Mouse (Mus musculus) leukemia stem cell, adult 10-12 weeks (primary cell): Measurements from ENCODE around the gene Cntfr. TPM values are rescaled to one million over a fixed set of nuclear protein-coding genes. Genes with fewer than 3 reads are reported as not detected.

Source experiments
- polyA plus RNA-seq: library from polyadenylated mRNA; stranded (reverse); fragments of >175 nt; gene quantifications from 2 replicates; pipeline ENCODE4 v1.2.3, GENCODE M21; 2012; ENCODE audit warnings: low replicate concordance

Cntfr gene
- 1.5 and 3.0 TPM in 2 replicates for polyA plus RNA-seq

DNA sequence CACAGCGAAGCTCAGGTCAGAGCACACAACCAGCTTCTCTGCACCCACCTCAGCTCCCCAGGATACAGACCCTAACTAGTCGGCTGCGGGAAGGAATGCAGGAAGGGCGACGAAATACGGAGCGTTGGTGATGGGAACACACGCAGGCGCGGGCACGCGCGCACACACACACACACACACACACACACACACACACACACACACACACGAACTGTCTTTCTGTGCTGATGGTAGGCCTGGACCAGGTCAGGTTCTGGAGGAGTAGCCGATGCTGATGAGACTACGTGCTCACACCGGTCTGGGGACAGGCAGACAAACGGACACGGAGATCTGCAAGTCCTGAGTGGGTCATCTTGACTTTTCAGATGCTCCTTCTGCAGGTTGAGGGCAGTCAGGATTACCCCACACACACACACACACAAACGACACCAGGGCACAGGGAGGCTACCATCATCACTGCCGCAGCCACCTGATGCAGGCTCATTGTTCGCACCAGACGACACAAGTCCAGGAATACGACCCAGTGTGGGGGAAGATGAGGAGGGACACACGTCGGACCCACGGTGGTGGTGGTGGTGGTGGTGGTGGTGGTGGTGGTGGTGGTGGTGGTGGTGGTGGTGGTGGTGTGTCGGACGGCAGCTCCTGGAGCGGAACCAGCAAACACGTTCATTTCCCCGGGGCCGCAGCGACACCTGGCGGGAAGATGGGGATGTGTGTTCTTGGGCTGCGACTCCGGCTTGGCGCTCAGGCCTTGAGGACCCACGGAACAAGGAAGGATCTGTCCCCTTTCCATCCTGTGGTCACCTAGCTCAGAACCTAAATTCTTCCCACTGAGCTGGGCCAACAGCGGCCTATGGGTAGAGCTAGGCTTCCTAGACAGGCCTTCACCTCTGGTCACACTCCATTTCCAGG is at the start of gene Cntfr:
Gene Cntfr (minus strand): TSS at position 160 of the 912 bp plus-strand sequence.

DNA sequence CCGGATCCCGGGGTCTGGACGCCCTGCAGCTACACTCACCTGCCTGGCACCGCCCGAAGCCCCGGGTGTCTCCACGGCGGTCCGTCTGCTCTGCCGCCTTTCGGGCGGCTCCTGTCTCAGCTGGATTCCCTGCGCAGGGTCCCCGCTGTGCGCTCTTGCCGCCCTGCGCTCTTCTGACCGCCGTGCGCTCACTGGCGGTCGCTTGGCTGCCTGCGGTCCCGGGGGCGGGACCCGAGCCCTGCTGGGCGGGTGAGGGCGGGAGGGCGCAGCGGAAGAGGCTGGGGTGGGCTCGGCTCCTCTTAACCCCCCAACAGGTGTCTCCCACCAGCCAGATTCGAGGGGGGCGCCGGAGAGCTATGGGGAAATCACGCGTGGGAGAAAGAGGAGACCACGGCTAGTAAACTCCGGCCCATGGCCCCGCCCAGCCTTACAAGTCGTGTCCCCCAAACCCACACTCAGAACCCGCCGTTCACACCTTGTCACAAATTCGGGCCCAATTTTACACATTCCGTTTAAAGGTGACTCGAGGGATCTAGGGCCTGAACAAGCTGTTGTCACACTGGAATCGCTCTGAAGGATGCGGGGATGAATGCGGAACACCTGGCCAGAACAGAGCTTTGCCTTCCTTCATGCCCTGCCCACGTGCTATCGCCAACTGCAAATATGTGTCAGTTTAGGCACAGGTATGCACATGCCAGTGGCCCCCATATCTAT is 34.3 kb upstream of the Cntfr start, which contains the start of gene Arid3c:
Gene Arid3c (minus strand): TSS at position 91 of the 714 bp plus-strand sequence.

DNA sequence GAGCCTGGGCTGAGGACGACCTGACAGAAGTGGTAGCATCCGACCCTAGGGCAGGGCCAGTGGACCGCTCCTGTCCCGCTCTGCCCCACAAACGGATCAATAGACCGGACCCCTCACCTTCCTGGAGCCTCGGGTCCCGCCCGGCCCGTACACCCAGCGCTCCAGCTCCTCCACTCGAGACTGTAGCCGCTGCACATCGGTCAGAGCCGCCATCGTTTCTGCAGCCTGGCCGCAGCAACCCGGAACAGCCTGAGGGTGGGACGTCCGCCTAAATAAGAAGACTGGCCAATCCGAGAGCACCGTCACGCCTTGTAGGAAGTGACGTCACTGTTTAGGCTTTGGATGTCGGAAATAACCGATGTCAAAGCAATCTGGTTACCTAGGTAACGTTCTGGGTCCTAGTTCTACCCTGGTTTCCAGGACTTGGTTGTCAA is 26.0 kb upstream of the Cntfr start, which contains the start of gene Dctn3:
Gene Dctn3 (minus strand): TSS at position 253 of the 434 bp plus-strand sequence.

DNA sequence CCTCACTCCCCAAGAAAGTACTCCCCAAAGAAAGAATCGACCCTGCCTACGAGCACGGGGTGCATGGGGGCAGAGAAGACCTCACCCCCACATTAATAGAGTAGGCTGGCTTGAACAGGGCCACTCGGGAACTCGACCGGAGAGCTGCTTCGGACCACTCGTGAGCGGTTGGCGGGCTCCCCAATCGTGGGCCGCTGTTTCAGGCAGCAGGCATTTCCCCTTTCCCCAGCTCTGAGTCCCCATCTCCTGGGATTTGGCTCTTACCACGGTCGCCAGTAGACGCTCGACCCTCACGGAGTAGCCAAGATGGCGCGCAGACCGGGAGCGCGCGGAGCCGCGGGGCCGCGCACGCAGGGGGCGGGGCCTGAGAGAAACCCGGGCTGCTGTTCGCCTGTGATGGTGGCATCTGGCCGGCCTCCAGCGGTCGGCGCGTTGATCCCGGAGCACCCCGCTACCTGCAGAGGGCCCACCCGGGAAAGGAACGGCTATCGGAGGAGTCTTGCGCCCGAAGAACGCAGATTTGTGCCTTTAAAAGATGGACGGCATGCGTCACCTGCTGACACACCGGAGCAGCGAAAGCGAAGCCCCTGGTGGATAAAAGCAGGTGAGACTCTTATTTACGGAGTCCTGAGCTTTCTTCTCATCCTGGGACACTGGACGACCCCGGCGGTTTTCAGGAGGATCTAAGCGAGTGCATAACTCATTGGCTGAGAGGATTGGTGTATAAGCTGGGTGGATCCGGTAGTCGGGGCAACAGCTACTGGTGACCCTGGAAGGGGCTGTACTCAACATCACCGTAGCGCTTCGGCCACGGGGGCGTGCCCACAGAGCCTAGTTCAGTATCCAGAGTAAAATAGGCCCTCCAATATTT is 16.5 kb upstream of the Cntfr start, which contains the start of gene Rpp25l:
Gene Rpp25l (minus strand): TSS at position 338 of the 871 bp plus-strand sequence.

DNA sequence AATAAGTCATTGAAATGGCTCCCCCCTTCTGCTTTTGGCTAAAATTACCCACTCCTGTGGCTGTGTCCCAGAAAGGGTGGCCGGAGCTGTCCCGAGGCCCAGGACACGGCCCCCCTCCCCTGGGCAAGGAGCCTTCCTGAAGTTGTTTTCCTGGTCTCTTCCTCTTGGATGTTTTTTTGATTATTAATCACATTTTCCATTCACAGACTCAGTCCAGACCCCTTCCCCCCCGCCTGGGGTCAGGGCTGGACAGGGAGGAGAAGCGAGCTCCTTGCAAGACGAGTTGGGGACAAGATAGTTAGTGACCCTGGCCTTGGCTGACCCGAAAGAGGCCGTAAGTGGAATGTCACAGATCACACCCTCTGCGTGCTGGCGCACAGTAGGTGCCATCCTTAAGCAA is 2.9 kb upstream of the Cntfr start, which contains the start of gene Il11ra1:
Gene Il11ra1 (plus strand): TSS at position 207 of the 400 bp plus-strand sequence.

DNA sequence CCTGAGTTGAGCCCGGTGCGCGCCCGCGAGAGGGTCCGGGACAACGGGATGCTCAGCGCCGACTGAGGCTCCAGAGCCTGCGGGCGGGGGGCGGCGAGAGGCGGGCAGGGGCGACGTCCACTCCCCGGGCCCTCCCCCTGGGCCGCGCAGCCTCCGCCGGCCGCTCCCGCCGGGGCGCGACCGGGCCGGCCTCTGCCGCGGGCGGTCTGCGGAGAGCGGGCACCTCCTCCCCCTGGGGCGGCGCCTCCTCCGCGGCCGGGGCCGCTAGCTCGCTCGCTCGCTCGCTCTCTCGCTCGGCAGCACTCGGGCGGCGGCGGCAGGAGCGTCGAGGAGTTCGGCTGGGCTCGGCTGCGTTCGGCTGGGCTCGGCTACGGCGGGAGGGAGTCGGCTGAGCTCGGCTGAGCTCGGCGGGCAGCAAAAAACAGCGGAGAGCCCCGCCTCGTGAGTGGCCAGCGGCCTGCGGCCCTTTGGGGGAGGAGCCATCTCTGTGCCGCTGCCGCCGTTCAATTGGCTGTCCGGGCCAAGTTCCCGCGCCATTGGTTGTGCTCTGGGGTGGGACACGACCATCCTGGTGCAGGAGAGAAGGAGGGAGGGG is 56.9 kb downstream of the Cntfr start, which contains the start of gene Enho:
Gene Enho (minus strand): TSS at position 412 of the 595 bp plus-strand sequence.

Other genes starting within 250 kb of the Cntfr start
- gene Kif24, start 232.2 kb downstream of the Cntfr start, polyA plus RNA-seq, result 2.5 and 6.9 TPM in 2 replicates
- gene Nudt2, start 231.9 kb downstream of the Cntfr start, polyA plus RNA-seq, result 8.1 TPM in 1 of 2 replicates, not detected in the other
- gene AI464131, start 194.0 kb downstream of the Cntfr start, polyA plus RNA-seq, result 0.07 and 0.09 TPM in 2 replicates
- not detected in 2 replicates for gene 1110017D15Rik, start 179.8 kb downstream of the Cntfr start, polyA plus RNA-seq
- 13.1 and 23.3 TPM in 2 replicates for gene Fam219a, start 127.6 kb downstream of the Cntfr start, polyA plus RNA-seq
- not detected in 2 replicates for gene Dnaic1, start 127.3 kb downstream of the Cntfr start, polyA plus RNA-seq
- gene Enho, start 56.8 kb downstream of the Cntfr start, polyA plus RNA-seq, result 0.56 and 1.2 TPM in 2 replicates
- 3.5 and 11.0 TPM in 2 replicates for gene Il11ra1, start 2.9 kb upstream of the Cntfr start, polyA plus RNA-seq
- gene Rpp25l, start 16.4 kb upstream of the Cntfr start, polyA plus RNA-seq, result 83.7 and 109 TPM in 2 replicates
- 55.0 and 127 TPM in 2 replicates for gene Dctn3, start 26.1 kb upstream of the Cntfr start, polyA plus RNA-seq
- not detected in 2 replicates for gene Arid3c, start 34.1 kb upstream of the Cntfr start, polyA plus RNA-seq
- 8.2 and 24.0 TPM in 2 replicates for gene Galt, start 58.1 kb upstream of the Cntfr start, polyA plus RNA-seq
- gene Sigmar1, start 59.1 kb upstream of the Cntfr start, polyA plus RNA-seq, result 29.1 and 58.6 TPM in 2 replicates
- 0.52 and 0.55 TPM in 2 replicates for gene Ccl27a, start 77.2 kb upstream of the Cntfr start, polyA plus RNA-seq
- not detected in 2 replicates for gene Gm21541, start 206.5 kb upstream of the Cntfr start, polyA plus RNA-seq
- 4.4 and 8.5 TPM in 2 replicates for gene Gm20878, start 244.5 kb upstream of the Cntfr start, polyA plus RNA-seq